Mouse (Mus musculus) kidney, adult 9 months (tissue): ENCODE measurements around the gene Zkscan17.
"Not testable (repeated sequence)": the region's sequence is repeated elsewhere in the genome, so short reads cannot be mapped to it uniquely, and the experiment has no call there.

ENCODE experiments used
- DNase-seq: peaks from one replicate; pipeline ENCODE4 v3.0.0; 2022

Zkscan17 gene

DNA sequence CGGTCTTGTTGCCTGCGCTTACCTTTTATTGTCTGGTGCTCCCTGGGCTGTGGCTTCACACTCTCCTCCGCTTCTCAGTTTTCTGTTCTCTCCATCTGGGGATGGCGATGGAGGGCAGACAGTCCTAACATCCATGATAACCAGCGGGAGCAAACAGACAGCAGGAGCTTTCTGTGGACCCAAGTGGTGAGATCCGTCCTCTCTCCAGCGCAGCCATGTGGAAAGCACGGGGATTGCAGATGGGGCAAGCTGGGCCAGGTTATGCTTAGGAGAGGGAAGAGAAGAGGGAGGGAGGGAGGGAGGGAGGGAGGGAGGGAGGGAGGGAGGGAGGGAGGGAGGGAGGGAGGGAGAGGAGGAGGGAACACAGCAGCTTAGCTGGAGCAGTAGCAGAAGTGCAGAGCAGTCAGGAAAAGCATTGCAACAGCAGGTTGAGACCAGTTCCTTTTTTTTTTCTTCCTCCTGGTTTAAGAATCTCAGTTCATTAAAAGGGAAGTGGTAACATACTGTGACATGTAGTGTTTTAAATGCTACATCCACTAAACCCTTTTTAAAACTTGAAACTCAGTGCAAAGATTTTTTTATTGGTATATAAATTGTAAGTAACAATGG lies at the start of gene Zkscan17:
Gene Zkscan17, minus strand, starts transcription at position 280 of the 609 bp plus-strand sequence.
- peak; percentile 44 for DNase-seq

DNA sequence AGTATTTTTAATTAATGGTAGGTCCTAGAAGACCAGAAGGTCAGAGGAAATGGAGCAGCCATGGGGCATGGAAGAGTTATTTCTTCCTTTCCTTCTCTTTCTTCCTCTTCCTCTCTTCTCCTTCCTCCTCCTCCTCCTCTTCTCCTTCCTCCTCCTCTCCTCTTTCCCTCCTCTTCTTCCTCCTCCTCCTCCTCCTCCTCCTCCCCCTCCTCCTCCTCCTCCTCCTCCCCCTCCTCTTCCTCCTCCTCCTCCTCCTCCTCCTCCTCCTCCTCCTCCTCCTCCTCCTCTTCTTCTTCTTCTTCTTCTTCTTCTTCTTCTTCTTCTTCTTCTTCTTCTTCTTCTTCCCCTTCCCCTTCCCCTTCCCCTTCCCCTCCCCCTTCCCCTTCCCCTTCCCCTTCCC lies 49.6 kb upstream of the Zkscan17 start, which contains the start of gene Olfr222:
Gene Olfr222, minus strand, starts transcription at position 101 of the 400 bp plus-strand sequence.
- not testable (repeated sequence) for DNase-seq

DNA sequence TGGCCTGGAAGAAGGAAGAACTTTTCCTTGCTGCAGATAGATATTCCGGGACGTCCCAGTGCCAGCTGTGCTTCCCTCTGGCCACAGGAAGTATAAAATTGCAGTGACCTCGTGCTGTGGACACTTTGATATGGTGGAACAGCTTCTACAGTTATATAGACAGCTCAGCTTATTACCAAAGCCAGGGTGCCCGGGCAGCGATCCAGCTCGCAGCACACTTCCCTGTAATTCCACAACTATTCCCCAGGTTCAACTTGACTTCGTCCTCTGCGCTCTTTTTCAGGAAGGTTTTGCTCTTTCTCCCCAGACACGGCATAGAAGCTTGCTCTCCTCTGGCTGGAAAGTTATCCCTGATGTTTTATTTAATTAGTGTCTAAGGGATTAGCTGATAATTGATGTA lies 49.2 kb upstream of the Zkscan17 start:
- DNase-seq: peak; percentile 9

DNA sequence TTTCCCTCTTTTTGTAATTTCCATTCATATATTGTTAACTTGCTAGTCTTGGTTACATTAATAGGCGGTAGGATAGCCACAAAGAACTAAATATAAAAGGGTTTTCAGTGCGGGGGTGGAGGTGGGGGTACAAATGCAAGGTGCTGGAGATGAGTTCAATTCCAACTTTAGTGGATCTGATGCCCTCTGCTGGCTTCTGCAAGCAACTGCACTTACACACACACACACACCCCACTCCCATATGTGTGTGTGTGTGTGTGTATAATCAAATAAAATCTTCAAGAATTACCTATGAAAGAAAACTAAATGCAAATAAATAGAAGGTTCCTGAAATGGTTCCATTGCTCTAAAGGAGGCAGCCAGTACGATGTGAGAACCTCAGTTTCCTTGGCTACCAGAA lies 42.8 kb upstream of the Zkscan17 start:
- DNase-seq: peak; percentile 8

DNA sequence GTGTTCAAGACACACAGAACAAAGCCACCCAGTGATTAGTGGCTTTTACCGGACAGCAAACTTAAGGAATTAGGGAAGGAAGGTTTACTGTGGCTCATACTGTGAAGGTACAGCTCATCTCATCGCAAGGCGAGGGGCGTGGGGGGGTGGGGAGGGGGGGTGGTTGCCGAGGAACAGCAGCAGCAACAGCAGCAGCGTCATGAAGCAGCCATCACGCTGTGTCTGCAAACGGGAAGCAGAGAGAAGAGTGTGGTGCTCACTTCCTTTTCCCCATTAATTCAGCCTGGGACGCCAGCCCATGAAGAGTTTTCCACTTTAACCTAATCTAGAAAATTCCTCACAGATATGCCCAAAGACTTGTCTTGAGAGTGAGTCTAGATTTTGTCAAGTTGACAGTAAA lies 36.3 kb upstream of the Zkscan17 start:
- DNase-seq: no peak

DNA sequence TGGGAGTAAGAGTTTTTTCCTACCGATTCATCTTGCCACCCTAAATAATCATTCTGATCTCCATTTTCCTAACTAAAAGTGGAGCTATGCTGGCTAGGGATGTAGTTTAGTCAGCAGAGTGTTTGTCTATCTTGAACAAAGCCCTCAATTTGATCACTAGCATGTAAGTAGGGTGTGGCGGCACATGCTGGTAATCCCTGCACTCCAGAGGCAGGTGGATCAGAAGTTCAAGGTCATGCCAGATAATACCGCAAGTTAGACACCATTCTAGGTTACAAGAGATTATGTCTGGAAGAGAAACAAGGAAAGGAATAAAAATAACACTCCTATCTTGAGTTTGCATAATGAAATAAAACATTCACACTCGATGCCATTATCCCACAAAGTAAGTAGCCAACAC lies 35.8 kb upstream of the Zkscan17 start:
- no peak for DNase-seq

DNA sequence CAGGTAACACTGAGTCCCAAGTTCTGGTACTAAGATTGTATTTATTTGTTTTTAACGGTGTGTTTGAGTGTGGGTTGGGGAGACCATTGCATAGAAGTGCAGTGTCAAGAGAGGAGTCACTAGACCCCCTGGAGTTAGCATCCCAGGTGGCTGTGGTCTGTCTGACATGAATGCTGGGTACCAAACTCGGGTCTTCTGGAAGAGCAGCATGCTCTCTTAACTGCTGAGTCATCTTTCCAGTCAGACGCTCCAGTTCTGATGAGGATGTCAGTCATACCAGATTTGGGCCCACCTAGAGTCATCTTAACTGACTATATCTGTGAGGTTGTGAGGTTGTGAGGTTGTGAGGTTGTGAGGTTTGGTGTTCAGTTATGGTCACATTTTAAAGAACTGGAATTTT lies 34.4 kb upstream of the Zkscan17 start:
- DNase-seq: no peak

DNA sequence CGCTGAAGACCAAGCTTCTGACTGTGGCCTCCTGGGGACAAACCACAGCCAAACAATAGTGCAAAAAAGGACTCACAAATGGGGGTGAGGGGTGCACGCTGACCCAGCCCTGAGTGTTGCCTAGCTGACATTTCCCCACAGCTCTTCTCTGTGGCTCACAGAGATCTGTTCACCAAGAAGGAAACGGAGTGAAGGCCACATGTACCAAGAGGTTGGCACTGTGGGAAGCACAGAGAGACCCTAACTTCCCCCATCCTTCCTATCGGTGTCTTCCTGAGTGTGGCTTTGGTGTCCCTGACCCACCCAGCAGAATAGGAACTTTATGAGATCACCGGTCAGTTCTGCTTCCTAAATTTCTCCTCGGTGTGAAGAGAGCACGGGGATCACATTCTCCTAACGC lies 28.0 kb upstream of the Zkscan17 start:
- no peak for DNase-seq

DNA sequence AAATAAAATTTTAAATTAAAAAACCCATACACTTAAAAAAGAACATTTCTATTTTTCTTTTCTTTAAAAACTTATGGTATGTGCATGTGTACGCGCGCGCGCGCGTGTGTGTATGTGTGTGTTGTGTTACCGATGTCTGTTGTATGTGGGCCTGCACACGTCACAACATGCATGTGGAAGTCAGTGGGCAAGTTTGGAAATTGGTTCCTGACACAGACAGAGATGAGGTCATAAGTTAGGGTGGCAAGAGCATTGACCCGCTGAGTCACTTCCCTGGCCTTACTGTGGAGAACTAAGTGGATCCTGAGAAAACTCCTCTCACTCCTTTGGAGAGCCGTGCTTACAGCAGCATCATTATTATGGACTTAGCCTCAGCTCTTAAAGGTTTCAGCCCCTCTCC lies 27.6 kb upstream of the Zkscan17 start:
- DNase-seq: no peak

DNA sequence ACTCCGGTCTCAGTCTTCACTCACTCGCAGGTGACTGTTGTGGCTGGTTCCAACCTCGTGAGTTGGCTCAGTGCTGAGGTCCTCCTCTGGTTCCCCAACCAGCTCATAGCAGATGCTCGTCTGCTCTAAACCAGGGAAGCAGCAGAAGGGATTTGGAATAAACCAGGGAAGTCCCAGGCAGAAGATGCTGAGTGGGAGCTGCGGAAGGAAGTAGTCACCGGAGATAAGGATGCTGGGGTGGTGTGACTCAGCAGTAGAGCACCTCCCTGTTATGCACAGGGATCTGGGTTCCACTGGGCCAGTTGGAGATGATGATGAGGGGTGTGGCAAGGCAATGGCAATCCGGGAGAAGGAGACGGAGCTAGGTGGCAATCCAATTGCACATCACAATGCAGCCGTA lies 17.5 kb upstream of the Zkscan17 start:
- no peak for DNase-seq

DNA sequence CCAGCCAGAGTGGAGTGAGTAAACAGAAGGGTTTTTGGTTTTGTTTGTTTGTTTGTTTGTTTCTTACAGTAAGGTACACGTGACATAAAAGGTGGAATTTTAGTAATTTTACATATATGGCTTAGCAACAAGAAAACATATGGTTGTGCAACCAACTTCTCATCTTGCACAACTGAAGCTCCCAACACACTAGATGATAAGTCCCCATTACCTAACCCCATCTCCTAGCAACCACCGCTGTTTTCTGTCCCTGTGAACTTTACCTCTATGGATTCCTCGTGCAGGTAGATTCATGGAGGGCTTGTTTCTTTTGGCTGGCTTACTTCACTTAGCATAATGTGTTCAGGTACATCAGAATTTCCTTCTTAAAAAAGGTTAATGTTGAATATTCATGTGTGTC lies 16.8 kb upstream of the Zkscan17 start:
- no peak for DNase-seq

DNA sequence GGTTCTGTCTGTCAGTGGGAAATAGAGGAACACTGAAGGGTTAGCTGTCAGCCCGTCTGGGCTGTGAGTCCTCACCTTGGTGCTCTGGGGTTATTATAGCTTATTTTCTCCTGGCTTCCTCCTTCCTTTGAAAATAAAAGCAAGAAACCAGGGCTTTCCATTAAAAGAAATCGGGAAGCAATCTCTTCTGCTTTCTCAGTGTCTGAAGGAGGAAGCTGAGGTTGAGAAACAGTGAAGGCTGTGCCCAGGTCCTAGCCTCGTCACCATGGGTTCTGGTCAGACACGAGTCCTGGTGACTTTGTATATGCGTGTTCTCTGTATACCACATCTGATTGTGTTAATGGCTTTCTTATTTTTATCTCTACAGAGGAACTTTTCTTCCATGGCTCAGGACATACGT lies 15.9 kb upstream of the Zkscan17 start:
- no peak for DNase-seq

DNA sequence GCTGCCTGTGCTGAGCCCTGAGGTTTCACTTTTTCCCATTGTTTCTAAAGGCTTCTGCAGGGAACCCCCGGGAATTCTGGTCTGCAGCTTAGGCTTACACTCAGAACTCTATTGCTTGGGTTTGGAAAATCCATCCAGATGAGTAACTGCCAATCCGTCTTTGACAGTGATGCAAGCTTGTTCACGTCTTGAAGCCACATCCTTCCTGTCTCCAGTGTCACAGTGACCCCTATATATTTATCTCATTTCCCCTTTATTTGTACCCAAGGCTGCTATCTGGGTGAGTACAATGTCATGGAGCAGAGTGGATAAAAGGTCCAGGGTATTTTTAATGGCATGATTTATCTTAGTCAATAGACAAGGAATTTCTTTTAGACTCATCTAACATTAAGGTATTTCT lies 14.8 kb upstream of the Zkscan17 start, which contains the start of gene Nlrp3:
Gene Nlrp3, plus strand, starts transcription at position 245 of the 400 bp plus-strand sequence.
- no peak for DNase-seq

DNA sequence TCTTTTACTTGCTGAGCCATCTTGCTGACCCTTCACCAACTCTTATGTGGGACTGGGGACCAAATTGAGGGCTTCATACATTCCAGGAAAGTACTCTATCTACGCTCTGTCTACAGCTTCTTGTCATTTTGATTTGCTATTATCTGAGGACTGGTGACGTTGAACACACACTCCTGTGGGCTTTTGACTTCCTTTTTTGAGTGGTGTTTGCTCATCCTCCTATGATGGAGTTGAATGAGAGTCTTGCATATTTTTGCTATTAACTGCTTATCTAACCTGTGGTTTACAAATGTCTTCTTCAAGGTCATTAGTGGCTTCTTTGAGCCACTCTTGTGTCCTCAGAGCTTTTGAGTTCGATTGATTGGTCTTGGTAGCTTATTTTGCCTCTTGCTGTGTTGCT lies 13.6 kb upstream of the Zkscan17 start:
- no peak for DNase-seq

DNA sequence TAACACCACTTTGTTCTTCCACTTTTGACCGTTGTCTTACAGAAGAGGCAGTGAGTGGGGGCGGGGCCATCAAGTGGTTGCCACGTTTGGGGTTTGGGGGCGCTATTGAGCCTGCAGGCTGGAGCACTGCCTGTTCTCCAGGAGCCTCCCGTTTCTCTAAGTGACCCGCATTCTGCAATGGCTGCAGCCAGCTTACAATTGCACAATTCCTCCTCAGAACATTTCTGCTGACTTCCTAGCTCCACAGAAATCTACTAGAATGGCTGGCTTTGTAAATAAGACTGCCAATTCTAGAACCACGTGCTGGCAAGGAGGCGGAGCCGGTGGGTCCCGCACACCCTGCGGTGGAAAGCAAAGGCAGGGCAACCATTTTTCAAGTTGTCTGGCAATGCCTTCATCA lies 11.8 kb upstream of the Zkscan17 start:
- DNase-seq: peak; percentile 45

DNA sequence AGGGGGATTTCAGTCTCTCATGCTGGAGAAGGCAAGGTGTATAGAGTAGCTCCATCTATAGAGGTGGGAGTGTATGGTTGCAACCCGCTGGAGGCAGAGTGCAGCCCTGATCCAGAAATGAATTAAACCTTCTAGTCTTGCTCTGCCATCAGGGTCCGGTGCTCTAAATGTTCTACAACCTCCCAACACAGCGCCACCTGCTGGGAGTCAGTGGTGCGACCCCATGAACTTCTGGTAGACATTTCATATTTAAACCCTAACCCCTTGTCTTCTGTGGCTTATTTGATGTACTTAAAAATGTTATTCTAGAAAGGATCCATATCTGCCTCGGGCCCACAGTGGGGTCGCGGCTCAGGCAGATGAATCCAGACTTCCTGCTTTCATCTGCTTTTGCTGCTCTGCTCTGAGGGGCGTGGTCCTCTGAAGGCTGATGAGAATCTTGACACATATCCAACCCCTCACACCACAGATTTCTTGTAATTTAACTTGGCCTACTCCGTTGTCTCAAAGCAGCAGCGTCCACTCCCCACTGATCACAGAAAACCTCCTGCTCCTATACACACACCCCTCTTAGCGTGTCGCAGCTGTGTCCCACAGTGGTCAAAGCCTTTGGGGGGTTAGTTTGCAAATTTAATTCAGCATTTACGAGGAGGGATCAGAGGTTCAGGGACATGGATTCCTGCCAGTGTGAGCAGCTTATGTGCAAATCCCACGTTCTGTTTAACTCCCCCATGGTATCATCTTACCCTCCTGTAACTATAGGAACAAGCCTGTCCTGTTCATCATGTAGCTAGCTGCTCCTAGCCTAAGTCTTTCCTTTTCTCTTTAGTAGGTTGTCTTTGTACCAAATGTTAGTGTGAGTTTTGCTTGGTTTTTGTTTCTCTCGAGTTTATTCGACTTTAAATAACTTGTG lies 10.9 kb upstream of the Zkscan17 start:
- DNase-seq: peak; percentile 31

DNA sequence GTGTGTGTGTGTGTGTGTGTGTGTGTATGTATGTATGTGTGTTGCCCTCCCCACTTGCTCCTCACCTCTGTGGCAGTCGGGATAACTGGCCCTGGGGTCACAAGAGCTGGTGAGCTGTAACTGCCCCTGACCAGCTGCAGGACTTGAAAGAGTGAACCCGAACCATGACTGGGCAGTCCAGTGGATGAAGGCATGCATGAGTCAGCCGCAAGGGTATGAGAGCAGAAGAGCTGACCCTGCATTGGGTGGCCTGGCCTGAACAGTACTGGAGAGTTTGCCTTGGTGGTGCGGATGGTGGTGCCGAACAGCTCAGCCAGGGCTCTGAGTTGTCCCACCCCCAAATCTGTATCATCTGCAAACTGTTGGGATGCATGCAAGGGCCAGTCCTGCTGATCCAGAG lies 5.0 kb upstream of the Zkscan17 start:
- DNase-seq: no peak

DNA sequence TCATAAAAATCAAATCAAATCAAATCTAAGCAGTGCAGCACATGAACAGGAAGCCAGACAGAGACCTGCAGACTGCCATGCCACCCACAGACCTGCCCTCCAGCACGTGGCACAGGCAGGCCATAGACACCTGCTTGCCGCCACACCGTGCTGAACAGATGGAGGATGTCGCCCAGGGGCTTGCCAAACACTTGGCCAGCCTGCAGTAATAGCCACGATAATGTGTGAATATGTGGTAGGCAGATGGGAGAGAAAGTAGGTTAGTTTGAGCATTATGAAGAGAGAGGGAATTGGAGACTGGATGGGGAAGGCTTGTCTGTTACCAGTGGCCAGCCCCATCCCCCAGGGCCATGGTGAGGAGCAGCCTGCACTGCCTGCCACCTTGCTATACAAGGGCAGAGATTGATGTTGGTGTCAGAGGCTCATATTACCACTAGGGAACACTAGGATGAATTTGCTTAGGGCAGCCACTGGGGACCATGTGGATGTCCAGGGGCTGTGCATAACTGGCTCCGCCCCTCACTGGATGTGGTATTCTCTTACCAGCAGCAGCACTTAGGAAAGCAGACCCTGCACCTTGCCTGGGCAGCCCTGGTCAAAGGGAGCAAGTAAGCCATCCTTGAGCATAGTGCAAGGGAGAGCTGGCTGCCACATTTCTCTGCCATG lies 4.5 kb upstream of the Zkscan17 start:
- DNase-seq: no peak

DNA sequence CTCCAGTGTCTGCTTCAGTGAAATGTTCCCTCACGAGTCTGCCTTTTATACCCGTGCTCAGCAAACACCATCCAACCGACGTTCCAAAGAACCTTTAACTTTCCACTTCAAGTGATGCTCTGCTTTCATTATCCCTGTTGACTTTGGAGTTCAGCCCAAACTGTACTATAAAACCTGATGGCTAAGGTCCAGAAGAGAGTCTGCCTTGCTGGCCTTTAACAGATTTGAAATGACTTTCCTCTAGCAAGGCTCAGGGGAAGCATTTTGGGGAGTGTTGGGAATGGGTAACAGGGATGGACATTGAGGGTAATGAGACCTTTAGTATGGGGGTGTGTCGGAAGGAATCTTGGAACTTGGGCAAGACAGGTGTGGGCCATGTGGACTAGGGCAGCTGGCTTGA lies 3.7 kb upstream of the Zkscan17 start:
- DNase-seq: no peak

DNA sequence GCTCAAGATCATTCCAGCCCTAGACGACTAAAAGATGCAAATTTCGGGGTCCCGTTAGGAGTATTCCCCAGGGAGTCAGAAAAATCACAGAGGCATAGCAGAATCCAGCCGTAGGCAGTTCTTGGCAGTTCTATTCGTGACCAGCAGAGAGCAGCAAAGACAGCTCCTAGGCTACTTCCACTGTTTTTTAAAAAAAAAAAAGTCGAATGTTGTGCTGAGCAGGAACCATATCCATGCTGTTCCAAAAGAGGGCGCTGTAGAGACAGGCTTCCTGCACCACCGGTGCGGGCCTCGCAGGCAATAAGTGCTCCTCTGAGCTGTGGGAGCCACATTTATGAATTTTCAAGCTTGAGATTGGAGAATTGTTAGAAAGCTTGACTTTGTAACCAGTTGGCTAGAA lies 1.3 kb downstream of the Zkscan17 start:
- DNase-seq: peak; percentile 87

DNA sequence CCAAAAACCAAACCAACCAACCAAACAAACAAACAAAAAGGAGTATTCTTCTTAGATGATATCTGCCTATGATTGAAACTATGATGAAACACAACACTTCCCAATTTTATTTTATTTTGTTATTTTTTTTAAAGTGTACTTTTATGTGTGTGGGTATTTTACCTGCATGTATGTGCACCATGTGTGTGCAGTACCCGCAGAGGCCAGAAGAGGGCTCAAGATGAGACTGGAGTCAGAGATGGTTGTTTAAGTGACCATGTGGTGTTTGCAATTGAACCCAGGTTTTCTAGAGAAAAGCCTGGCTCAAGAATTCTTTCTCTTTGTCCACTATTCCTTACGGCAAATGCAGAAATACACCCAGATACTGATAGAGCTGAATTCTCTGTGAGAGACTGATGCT lies 2.4 kb downstream of the Zkscan17 start:
- DNase-seq: no peak

DNA sequence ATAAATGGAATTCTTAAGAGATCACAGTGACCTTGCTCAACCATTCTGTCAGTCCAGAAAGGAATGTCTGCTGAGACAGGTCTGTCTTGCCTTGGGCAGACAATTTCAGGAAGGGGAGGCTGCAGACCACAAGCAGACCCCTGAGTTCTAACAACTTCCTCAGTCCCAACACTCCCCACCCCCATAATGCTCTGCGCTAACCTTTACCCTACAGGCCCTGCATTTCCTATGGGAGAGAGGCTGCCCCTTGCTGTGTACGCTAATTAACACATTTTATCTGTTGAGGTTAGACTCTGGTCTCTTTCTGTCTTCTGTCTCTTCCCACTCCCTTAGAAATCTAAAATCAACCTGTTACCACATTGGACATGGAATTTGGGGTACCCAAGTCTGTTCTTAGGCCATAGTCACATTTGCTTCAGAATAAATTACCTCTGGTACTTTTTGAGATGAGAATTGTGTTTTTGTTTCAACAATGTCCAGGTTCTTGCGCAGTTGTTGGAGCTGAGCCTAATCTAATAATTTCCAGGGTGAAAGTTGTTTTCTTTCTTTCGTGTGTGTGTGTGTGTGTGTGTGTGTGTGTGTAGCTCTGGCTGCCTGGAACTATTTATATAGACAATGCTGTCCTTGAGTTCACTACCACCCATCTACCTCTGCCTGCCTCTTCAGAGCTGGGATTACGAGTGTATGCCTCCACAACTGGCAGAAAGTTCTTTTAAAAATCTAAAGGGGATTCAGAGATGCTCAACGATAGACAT lies 6.6 kb downstream of the Zkscan17 start:
- no peak for DNase-seq

DNA sequence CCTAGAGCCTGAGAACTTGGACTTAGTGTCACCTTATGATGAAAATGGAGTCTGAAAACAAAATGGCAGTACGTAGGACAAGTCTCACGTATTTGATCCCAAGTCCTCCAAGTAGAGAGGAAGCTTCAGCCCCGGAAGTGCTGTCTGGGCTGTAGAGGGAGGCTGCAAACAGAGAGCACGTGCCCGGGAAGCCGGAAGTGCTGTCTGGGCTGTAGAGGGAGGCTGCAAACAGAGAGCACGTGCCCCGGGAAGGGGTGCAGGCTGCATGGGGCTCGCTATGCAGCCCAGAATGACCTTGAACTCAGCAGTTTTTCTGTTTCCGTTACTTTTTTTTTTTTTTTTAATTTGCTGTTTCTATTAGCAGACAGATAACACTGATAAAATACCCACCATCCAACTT lies 8.3 kb downstream of the Zkscan17 start:
- no peak for DNase-seq
